Mouse (Mus musculus): ENCODE data around the gene Abcc1. TPM values are rescaled to one million over a fixed set of nuclear protein-coding genes. Genes with fewer than 3 reads are reported as not detected.

Gene Abcc1
- 10 to 100 TPM; 25.9 to 29.4 TPM for total RNA-seq (2021)
- long read RNA-seq, experiment 1, full-length matches to known transcripts = 1 of 13 reads
- long read RNA-seq, experiment 1, partial matches to known transcripts = 12 of 13 reads
- long read RNA-seq, experiment 1, other reads (novel, unspliced or antisense) = 0 of 13 reads
- long read RNA-seq, experiment 2, full-length matches to known transcripts = 5 of 30 reads
- long read RNA-seq, experiment 2, partial matches to known transcripts = 19 of 30 reads
- long read RNA-seq, experiment 2, other reads (novel, unspliced or antisense) = 6 of 30 reads

GRCm38 (mm10) chr16:14361362-14362098 lies at the start of gene Abcc1:
Gene Abcc1 (plus strand): TSS chr16:14361558.
- peak; percentile 61 to 77 for DNase-seq (ENCODE audit: low spot score in 2 of 2)

- no peak for DNase-seq (ENCODE audit: low spot score in 2 of 2)
Measured at GRCm38 (mm10) chr16:14312914-14313313, 48.4 kb upstream of the Abcc1 start.

DNA sequence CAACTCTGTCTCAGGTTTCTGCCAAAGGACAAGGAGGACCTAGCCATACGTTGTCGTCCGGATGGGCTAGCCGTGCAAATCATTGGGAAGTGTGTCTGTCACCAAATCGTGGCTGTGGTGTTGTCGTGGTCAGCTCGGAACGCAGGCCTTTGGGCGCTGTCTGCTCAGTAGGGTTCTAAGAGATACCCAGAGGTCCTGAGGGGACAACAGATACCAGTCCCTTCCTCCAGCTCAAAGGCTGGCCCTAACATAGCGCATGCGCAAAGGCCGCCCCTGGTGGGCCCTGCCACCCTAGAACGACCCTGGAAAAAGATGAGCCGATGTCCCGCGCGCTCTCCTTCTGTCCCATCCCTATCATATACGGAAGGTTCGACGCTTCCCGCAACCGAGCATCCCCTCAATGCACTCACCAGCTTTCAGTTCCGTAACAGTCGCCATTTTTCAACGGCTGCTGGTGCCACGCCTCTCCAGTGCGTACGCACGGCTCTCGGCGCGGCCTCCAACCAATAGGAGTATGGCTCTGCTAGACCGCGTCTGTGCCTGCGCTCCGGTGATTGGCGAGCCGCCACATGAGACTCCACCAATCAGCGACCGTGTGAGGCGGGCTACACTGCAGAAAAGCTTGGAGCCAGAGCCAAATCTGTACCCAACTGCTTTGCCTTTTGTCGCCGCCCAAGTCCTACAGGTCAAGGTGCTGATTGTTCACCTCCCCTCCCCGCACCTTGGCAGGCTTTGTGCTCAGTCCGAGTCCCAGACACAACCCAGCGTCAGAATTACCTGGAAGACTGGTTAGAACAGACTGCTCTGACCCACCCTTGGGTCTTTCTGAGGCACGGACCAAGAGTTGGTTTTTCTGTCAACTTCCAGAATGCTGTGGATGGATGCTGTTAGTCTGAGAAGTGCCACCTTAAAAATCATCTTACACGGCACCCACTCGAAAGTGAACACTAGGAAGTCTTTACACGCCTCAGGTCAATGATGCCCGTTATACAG lies 44.2 kb upstream of the Abcc1 start, which contains the start of gene Fopnl:
Gene Fopnl, minus strand, starts transcription at position 522 of the 993 bp plus-strand sequence.
- peak; percentile 95 to 99 for DNase-seq (ENCODE audit: low spot score in 2 of 2)

DNA sequence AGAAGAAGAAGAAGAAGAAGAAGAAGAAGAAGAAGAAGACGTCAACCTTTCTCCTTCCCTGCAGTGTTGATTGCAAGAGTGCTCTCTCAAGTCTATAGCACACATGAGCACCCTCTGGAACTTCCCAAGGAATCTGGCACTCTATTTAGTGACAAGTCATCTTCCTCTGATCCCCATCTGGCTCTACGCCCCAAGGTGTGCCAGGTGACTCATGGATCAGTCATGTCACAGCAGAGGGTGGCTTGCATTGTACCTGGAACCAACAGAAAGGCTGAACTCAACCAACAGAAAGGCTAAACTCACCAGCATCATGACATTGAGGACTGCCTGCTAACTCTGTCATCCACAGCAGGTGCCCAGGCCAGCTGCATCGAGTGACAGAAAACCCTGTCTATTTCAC lies 41.7 kb upstream of the Abcc1 start:
- no peak for DNase-seq (ENCODE audit: low spot score in 2 of 2)

- DNase-seq (ENCODE audit: low spot score in 2 of 2) = no peak
Measured at GRCm38 (mm10) chr16:14320494-14320893, 40.9 kb upstream of the Abcc1 start.

DNA sequence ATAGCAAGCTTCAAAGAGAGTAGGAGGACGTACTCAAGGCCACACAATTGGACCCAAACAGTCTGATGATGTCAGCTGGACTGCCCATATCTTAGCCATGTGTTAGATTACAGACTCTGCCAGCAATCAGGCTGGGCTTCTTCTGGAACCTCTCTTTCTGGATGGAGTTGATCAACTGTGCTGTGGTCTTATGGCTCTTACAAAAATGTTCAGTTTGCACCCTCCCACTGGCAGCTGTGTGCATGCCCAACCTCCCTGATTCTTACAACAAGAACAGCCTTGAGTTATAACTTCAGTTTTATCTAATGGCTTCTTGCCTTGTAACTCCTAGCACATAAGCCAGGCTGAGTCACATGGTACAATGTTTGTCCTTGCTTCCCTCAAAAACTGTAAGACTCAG lies 33.2 kb upstream of the Abcc1 start:
- no peak for DNase-seq (ENCODE audit: low spot score in 2 of 2)

DNA sequence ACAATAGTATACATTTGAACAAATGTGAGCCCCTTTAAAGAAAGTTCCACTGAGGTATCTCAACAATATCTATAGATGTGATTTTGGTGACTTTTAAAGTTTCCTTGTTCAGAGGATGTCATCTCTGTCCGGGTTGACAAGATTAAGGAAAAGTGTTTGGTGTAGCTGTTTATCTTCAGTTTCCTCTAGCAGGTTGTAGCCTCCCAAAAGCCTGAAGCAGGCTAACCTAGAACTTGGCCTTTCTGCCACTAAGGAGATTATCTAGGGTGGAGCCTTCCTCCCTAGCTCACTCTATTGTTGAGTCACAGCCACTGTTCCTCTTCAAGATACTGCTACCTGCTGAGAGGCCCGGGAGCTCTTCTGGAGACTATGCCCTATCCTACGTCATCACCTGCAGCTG lies 16.4 kb upstream of the Abcc1 start:
- no peak for DNase-seq (ENCODE audit: low spot score in 2 of 2)

- no peak for DNase-seq (ENCODE audit: low spot score in 2 of 2)
Measured at GRCm38 (mm10) chr16:14351571-14351970, 9.8 kb upstream of the Abcc1 start.

- DNase-seq (ENCODE audit: low spot score in 2 of 2) = no peak
Measured at GRCm38 (mm10) chr16:14352234-14352633, 9.1 kb upstream of the Abcc1 start.

DNA sequence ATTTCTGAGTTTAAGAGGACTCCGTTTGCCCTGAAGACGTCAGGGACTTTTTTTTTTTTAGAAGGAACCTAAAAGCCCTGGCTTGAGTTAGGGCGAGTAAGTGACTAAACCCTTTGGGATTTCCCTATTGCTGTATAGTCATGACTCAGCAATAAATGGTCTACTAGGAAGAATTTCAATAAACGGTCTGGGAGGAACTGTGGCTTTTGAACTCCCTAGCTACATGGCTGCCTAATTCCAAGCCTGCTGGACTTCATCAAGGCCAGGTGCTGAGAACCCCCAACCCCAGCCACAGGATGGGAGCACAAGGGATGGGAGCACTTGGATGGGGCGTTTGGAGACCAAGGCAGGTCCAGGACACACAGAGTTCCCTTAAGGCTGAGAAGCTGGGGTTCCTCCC lies 8.7 kb upstream of the Abcc1 start:
- DNase-seq (ENCODE audit: low spot score in 2 of 2) = no peak

DNA sequence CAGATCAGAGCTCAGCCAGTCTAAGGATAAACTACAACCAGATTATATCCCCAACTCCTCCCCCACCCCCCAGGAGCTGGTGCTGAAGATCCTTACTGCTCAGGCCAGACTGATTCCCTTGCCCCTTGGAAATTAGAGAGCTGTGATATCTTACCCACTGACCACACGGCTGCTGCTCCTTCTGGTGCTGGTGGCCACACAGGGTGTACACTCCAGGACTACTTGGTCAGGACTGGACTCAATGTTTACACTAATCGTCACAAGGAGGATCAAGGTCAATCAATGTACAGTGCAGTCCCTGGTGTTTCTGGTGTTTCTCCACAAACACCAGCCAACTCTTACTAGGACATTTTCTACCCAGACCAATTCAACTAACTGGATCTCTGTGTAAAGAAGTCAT lies 3.5 kb upstream of the Abcc1 start:
- DNase-seq (ENCODE audit: low spot score in 2 of 2) = no peak

- no peak for DNase-seq (ENCODE audit: low spot score in 2 of 2)
Measured at GRCm38 (mm10) chr16:14358531-14358930, 2.8 kb upstream of the Abcc1 start.

- DNase-seq (ENCODE audit: low spot score in 2 of 2) = no peak
Measured at GRCm38 (mm10) chr16:14360931-14361330, 427 bp upstream of the Abcc1 start.

GRCm38 (mm10) chr16:14362099-14362820 lies 902 bp downstream of the Abcc1 start:
- no peak for DNase-seq (ENCODE audit: low spot score in 2 of 2)

- no peak for DNase-seq (ENCODE audit: low spot score in 2 of 2)
Measured at GRCm38 (mm10) chr16:14363496-14363895, 2.1 kb downstream of the Abcc1 start.

GRCm38 (mm10) chr16:14364066-14364465 lies 2.7 kb downstream of the Abcc1 start:
- DNase-seq (ENCODE audit: low spot score in 2 of 2) = no peak

- no peak for DNase-seq (ENCODE audit: low spot score in 2 of 2)
Measured at GRCm38 (mm10) chr16:14365457-14365856, 4.1 kb downstream of the Abcc1 start.

GRCm38 (mm10) chr16:14366017-14366416 lies 4.7 kb downstream of the Abcc1 start:
- DNase-seq (ENCODE audit: low spot score in 2 of 2) = no peak

DNA sequence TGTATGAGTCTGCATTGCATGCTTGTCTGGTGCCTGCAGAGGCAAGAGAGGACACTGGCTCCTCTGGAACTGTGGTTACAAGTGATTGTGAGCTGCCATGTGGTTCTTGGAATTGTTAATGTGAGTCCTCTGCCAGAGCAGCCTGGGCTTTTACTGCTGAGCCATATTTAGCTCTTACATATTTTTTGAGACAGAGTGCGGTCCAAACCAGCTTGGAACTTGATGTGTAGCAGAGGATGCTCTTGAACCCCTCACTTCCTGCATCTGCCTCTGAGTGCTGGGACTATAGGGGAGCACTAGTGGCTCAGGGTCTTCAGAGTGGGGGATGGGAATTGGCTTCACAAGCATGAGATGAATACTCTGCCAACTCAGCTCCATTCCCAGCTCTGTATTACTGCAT lies 10.0 kb downstream of the Abcc1 start:
- peak in 1 of 2 experiments; percentile 27 for DNase-seq (ENCODE audit: low spot score in 2 of 2)

DNA sequence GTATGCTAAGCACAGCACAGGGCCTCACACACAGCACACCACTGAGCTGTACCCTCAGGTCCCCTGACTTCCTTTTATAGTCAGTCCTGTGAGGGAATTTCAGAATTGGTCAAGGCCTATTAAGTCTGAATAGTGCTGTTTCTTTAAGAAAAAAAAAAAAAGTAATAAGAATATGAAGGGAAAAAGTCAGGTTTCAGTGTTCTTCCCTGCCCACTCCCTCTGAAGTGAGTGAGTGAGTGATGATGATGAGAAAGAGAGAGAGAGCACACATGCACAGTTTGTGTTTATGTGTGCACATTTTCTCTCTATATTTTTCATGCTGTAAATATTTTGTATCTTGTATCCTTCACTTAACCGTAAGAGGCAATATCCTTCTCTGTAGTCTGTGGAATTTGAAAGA lies 11.0 kb downstream of the Abcc1 start:
- DNase-seq (ENCODE audit: low spot score in 2 of 2) = no peak

DNA sequence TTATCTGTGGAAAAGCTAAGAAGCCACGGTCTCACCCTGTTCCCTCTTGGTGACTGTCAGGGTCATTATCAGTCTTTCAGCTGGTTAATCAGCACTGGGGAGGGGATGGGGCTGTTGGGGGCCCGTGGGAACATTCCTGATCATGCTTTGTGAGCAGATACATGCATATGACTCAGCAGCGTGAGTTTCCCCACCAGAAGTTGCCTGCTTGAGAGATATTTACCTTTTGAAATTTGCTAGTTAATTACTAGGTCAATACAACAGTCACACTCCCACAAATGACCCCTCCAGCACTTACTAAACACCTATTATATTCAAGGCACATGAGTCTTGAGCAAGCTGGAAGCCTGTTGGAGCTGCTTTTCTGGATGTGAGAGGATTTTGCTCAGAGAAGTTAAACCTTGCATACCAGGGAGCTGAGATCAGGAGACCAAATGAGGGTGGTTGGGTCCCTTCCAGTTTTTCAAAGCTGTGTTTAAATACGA lies 11.5 kb downstream of the Abcc1 start:
- DNase-seq (ENCODE audit: low spot score in 2 of 2) = no peak

Data from gastrocnemius, postnatal 4 days (tissue).